Mouse (Mus musculus): ENCODE results near the gene Gm49325.
"Not testable (repeated sequence)": the region's sequence is repeated elsewhere in the genome, so short reads cannot be mapped to it uniquely, and the experiment has no call there.

The Gm49325 gene

DNA sequence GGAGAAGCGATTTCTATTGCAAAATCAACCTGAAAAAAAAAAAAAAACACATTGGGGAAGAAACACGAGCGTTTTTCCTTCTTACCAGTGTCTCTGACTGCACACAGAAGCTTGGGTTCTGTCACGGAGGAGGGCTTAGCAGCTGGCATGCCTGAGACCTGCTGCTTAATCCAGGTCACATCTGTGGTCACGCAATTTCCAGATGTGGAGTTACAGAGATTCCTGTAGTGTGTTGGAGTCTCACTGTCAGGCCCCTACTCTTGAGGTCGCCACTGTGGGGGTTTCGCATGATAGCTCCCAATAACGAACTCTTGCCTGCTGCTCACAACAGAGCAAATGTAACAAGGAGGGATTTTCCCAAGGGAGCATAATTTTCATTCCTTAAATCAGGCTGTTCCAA is 78.2 kb downstream of the Gm49325 start:
- DNase-seq (ENCODE audit: low spot score): no peak

DNA sequence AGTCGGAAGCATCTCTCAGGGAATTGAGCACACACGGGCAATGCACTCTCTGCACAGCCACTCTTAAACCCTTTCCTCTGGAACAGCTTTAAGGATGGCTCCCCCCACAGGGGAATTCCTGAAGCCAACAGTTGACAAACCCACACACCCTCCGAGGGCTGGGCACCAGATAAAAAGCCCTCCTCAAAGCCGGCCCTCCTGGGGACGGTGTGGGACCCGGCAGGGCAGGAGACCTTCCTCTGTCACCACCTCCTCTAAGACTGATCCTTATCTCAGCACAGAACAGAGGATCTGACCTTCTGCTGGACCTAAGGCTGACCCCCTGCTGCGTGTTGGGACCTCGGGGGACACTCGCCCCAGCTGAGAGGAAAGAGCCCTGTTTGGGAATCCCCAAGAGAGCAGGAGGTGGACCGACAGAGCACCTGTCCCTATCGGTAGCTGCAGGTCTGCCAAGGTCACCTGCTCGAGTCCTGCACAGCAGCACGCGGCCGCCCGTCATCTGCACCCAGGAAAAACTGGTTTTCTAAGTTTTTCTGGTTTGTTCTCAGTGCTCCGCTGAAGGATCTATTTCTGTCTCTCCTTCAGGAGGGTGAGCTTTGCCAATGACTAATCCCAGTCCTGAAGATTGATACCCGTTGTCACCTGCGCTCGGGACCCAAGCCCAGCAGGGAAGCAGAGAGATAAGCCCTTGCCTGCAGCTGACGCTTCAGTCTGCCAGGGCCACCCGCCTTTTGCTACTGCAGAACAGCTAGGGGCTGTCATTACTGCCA is 80.1 kb downstream of the Gm49325 start, which contains the start of gene Tspear:
TSS of gene Tspear (plus strand) at position 675 of the 770 bp plus-strand sequence.
- no peak for DNase-seq (ENCODE audit: low spot score)

DNA sequence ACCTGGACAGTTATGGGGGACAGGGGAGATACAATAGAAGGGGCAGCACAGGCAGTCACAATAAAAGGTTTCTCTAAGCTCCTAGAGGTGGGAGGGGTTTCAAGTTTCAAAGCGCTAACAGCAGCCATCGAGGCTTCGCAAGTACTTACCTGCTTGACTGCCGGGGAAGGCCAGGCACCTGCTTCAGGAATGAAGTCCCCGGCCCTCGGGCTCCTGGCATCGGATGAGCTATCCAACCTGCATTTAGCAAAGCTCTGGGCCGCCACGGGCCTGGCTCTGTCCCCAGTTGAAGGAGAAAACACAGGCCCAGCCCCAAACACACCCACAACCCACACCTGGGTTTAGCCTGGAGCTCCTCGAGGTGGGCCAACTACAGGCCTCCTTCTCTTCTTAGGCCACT is 81.0 kb downstream of the Gm49325 start:
- DNase-seq (ENCODE audit: low spot score): no peak

DNA sequence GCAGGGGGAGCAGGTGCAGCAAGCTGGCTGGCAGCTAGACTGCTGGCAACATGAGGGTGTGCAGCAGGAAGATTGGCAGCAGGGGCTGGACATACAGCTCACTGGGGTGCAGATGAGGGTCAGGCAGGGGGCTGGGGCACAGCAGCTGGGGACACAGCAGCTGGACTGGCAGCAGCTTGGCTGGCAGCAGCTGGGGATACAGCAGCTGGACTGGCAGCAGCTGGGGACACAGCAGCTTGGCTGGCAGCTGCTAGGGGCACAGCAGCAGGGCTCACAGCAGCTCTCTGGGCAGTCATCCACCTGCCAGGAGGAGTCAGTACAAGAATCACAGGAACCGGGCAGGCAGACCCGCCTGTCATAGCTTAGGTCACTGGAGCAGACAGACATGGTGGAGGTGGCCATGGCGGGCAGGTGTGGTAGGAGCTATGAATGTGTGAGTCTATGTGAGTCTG is 84.4 kb downstream of the Gm49325 start, which contains the start of gene Gm19402:
TSS of gene Gm19402 (minus strand) at position 402 of the 452 bp plus-strand sequence.
- DNase-seq (ENCODE audit: low spot score): not testable (repeated sequence)
